Mouse (Mus musculus): Measurements from ENCODE around the gene Cabp1.

The Cabp1 gene

GRCm38 (mm10) chr5:115193669-115194625 lies at the start of gene Cabp1:
Gene Cabp1 (minus strand): TSS chr5:115194381.
- DNase-seq (ENCODE audit: low spot score in 2 of 2) = peak in 1 of 2 experiments; percentile 59

- DNase-seq (ENCODE audit: low spot score in 2 of 2) = no peak
Measured at GRCm38 (mm10) chr5:115240191-115240590, 46.0 kb upstream of the Cabp1 start.

- DNase-seq (ENCODE audit: low spot score in 2 of 2) = no peak
Measured at GRCm38 (mm10) chr5:115238729-115239195, 44.6 kb upstream of the Cabp1 start.

GRCm38 (mm10) chr5:115237803-115238728 lies 43.9 kb upstream of the Cabp1 start:
- peak; percentile 80 to 91 for DNase-seq (ENCODE audit: low spot score in 2 of 2)

- DNase-seq (ENCODE audit: low spot score in 2 of 2) = peak in 1 of 2 experiments; percentile 90
Measured at GRCm38 (mm10) chr5:115235786-115236263, 41.6 kb upstream of the Cabp1 start, which contains the start of gene Pop5. Gene Pop5 (plus strand): TSS chr5:115235836.

GRCm38 (mm10) chr5:115235323-115235771 lies 41.2 kb upstream of the Cabp1 start:
- DNase-seq (ENCODE audit: low spot score in 2 of 2) = peak; percentile 55 to 80

GRCm38 (mm10) chr5:115234519-115234918 lies 40.3 kb upstream of the Cabp1 start:
- peak in 1 of 2 experiments; percentile 54 for DNase-seq (ENCODE audit: low spot score in 2 of 2)

GRCm38 (mm10) chr5:115233031-115233780 lies 39.0 kb upstream of the Cabp1 start:
- DNase-seq (ENCODE audit: low spot score in 2 of 2) = no peak

- DNase-seq (ENCODE audit: low spot score in 2 of 2) = no peak
Measured at GRCm38 (mm10) chr5:115232516-115232915, 38.3 kb upstream of the Cabp1 start.

GRCm38 (mm10) chr5:115231552-115232120 lies 37.5 kb upstream of the Cabp1 start:
- DNase-seq (ENCODE audit: low spot score in 2 of 2) = no peak

GRCm38 (mm10) chr5:115230830-115231551 lies 36.8 kb upstream of the Cabp1 start:
- DNase-seq (ENCODE audit: low spot score in 2 of 2) = peak; percentile 61 to 72

GRCm38 (mm10) chr5:115222485-115222884 lies 28.3 kb upstream of the Cabp1 start:
- no peak for DNase-seq (ENCODE audit: low spot score in 2 of 2)

- DNase-seq (ENCODE audit: low spot score in 2 of 2) = peak in 1 of 2 experiments; percentile 70
Measured at GRCm38 (mm10) chr5:115220931-115221640, 26.9 kb upstream of the Cabp1 start.

- no peak for DNase-seq (ENCODE audit: low spot score in 2 of 2)
Measured at GRCm38 (mm10) chr5:115217998-115218397, 23.8 kb upstream of the Cabp1 start.

- DNase-seq (ENCODE audit: low spot score in 2 of 2) = no peak
Measured at GRCm38 (mm10) chr5:115215273-115216185, 21.3 kb upstream of the Cabp1 start.

- peak in 1 of 2 experiments; percentile 64 for DNase-seq (ENCODE audit: low spot score in 2 of 2)
Measured at GRCm38 (mm10) chr5:115214864-115215263, 20.7 kb upstream of the Cabp1 start.

GRCm38 (mm10) chr5:115212861-115213260 lies 18.7 kb upstream of the Cabp1 start:
- peak in 1 of 2 experiments; percentile 47 for DNase-seq (ENCODE audit: low spot score in 2 of 2)

- DNase-seq (ENCODE audit: low spot score in 2 of 2) = peak in 1 of 2 experiments; percentile 39
Measured at GRCm38 (mm10) chr5:115212451-115212850, 18.3 kb upstream of the Cabp1 start.
